Mouse (Mus musculus) lung, embryonic 15.5 days (tissue): ENCODE results near the gene Grap. TPM values are rescaled to one million over a fixed set of nuclear protein-coding genes. Genes with fewer than 3 reads are reported as not detected.

Experiments used
- ATAC-seq: fragments of 200-750 bp; cut with Nextera tagmentation; 2 replicates; pipeline ENCODE4 v1.8.0; 2017; ENCODE audit warnings: moderate number of reproducible peaks, borderline replicate concordance; ENCODE audit not compliant: low FRiP score, low TSS enrichment; ENCODE audit errors: extremely low read depth
- H3K27ac ChIP-seq: fragments of 300-500 bp; sonication (generic); 2 replicates; pipeline ENCODE4 v1.5.1; 2015; ENCODE audit warnings: moderate library complexity, mild to moderate bottlenecking, inconsistent platforms
- H3K27me3 ChIP-seq: fragments of 300-500 bp; sonication (generic); 2 replicates; pipeline ENCODE4 v1.6.1; 2015; ENCODE audit warnings: inconsistent platforms
- H3K36me3 ChIP-seq: fragments of 300-500 bp; sonication (generic); 2 replicates; pipeline ENCODE4 v1.6.1; 2015; ENCODE audit warnings: inconsistent platforms
- H3K4me1 ChIP-seq: fragments of 300-500 bp; sonication (generic); 2 replicates; pipeline ENCODE4 v1.6.1; 2015; ENCODE audit warnings: inconsistent platforms
- H3K4me2 ChIP-seq: fragments of 300-500 bp; sonication (generic); 2 replicates; pipeline ENCODE4 v1.6.1; 2015; ENCODE audit warnings: inconsistent platforms, mild to moderate bottlenecking, moderate library complexity
- H3K4me3 ChIP-seq: fragments of 300-500 bp; sonication (generic); 2 replicates; pipeline ENCODE4 v1.5.1; 2015; ENCODE audit warnings: mild to moderate bottlenecking, inconsistent platforms
- H3K9ac ChIP-seq: fragments of 300-500 bp; sonication (generic); 2 replicates; pipeline ENCODE4 v1.6.1; 2015; ENCODE audit warnings: inconsistent platforms
- H3K9me3 ChIP-seq: fragments of 300-500 bp; sonication (generic); 2 replicates; pipeline ENCODE4 v1.6.1; 2016; ENCODE audit warnings: inconsistent platforms
- WGBS: fragments of 180-500 bp; shearing (Covaris S2); methylation state at CpG from one replicate; pipeline ENCODE4 v1.1.7; 2015; 5-methylcytosine and 5-hydroxymethylcytosine counted together
- polyA plus RNA-seq: library from polyadenylated mRNA; unstranded; fragments of >200 nt; fragmentation: Nextera tagmentation; extraction: Ambion mirVana; gene quantifications from 2 replicates; pipeline ENCODE4 v1.2.1, GENCODE M21; 2015

Grap gene
- polyA plus RNA-seq, 1 experiment from 2014 or later = 42.2 TPM

DNA sequence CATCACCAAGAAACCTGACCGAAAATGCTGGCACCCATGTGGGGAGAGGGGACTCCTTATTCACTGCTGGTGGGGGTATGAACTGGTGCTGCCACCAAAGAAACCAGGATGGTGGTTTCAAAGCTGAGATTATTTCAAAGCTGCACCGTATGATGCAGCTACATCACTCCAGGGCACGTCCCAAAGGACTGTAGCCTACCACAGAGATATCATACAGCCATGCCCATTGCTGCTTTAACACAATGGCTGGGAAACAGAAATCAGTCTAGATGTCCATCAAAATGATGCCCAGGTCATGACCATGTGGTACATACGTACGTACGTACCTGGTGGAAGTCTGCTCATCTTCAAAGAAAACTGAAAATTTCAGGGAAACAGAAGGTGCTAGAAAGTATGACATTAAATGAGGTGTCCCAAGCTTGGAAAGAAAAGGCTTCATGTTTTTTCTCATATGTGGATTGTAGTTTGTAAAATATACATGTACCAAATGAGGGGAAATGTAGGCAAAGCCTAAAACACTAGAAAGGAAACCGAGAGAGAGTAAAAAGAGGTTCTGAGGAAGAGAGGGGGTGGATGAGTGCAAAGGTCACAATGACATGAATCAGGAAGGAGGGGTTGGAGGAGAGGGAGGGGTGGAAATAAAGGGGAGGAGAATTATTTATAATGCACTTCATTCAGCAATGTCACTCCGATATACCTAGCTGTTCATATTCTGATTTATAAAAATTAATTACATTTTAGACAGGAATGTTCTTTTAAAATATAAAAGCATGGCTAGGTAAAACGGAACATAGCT, 2.4 kb upstream of the Grap start:
- 0 out of 2 replicates have a peak, but pooled peaks cover 2% of the 10 kb centered on the region for H3K4me1 ChIP-seq
- no peaks in the 10 kb centered on the region for H3K9me3 ChIP-seq
- ATAC-seq = no peak
- H3K4me2 ChIP-seq = no peak overlapping the region
- 74% methylated on average over 9 of the region's 9 CpGs for WGBS
- no peak overlapping the region for H3K27ac ChIP-seq
- no peaks in the 10 kb centered on the region for H3K27me3 ChIP-seq
- H3K36me3 ChIP-seq = no peaks in the 10 kb centered on the region
- no peak overlapping the region for H3K9ac ChIP-seq
- H3K4me3 ChIP-seq = no peak overlapping the region

DNA sequence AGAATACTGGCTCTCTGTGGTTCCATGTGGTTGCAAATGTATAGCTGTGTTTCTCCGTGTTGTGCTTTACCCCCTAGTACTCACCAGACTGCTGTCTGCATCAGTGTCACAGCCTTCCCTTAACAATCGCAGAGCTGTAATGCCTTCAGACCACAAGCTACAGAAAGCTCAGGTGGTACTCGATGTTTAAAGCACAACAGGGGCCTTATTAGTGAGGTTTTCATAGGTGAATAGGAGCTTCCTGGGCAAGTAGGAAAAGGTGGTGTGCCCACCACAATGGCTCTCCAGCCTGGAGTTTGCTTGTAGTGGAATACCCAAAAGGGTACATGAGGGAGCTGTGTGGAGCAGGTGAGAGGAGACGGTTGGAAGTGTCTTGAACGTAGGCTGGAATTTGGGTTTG, 849 bp upstream of the Grap start:
- Histone ChIP-seq H3K9me3 (no peaks in the 10 kb centered on the region), H3K4me2 (no peak overlapping the region), H3K9ac (no peak overlapping the region), H3K4me3 (no peak overlapping the region), H3K4me1 (peaks cover 2% of the 10 kb centered on the region; the same call in 1 of the 2 replicates), H3K36me3 (no peaks in the 10 kb centered on the region), H3K27me3 (no peaks in the 10 kb centered on the region), H3K27ac (peak overlapping the region; percentile 27; the same call in 1 of the 2 replicates)
- WGBS = 85% methylated on average over 5 of the region's 5 CpGs
- no peak for ATAC-seq

DNA sequence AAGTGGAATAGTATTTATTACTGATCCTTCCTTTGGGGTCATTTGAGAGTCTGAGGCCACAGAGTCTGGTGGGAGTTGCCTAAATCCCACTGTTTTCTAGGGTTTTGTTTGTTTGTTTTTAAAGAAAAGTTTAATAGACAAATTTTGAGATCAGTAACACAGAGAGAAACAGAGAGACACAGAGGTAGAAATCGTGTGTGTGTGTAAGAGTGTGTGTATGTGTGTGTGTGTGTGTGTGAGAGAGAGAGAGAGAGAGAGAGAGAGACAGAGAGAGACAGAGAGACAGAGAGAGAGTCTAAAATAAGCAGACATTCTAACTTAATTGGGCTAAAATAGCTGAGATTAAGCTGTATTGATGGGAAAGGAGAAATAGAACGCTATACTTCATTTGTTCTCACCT, 503 bp downstream of the Grap start:
- WGBS = 60% methylated on average over 2 of the region's 2 CpGs
- H3K4me1 ChIP-seq = peaks cover 2% of the 10 kb centered on the region; the same call in 1 of the 2 replicates
- H3K27ac ChIP-seq = no peak overlapping the region
- H3K27me3 ChIP-seq = no peaks in the 10 kb centered on the region
- peak overlapping the region; percentile 37 for H3K4me3 ChIP-seq
- peak overlapping the region; percentile 46 for H3K4me2 ChIP-seq
- peak overlapping the region; percentile 24 for H3K9ac ChIP-seq
- H3K9me3 ChIP-seq = no peaks in the 10 kb centered on the region
- no peak for ATAC-seq
- no peaks in the 10 kb centered on the region for H3K36me3 ChIP-seq

DNA sequence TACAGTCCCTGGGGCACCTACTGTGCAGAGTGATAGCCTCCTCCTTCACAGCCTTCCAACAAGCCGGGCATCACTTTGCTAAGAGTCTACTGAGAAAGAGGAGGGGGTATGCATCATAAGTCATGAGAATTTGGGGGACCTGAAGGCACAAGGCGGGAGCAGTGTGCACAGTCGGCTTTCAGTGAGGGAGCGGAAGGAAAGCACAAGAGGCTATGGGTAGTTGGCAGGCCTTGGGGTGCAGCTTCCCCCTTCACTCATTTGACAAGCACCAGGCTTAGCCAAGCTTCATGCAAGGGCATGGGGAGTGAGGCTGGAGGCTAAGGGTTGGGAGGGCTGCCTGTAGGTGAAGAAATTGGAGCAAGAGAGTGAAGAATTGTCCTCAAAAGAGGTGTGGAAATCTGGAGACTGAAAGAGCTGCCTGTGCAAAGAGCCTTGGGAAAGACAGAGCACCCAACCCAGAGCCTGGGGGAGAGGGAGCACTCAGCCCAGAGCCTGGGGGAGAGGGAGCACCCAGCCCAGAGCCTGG, 1.8 kb downstream of the Grap start:
- H3K4me1 ChIP-seq = peaks cover 5% of the 10 kb centered on the region; the same call in 1 of the 2 replicates
- 77% methylated on average over 4 of the region's 4 CpGs for WGBS
- H3K9ac ChIP-seq = no peak overlapping the region
- H3K4me3 ChIP-seq = peak overlapping the region; percentile 37
- no peaks in the 10 kb centered on the region for H3K36me3 ChIP-seq
- H3K27ac ChIP-seq = no peak overlapping the region
- no peaks in the 10 kb centered on the region for H3K9me3 ChIP-seq
- no peak for ATAC-seq
- peak overlapping the region; percentile 46 for H3K4me2 ChIP-seq
- H3K27me3 ChIP-seq = no peaks in the 10 kb centered on the region

DNA sequence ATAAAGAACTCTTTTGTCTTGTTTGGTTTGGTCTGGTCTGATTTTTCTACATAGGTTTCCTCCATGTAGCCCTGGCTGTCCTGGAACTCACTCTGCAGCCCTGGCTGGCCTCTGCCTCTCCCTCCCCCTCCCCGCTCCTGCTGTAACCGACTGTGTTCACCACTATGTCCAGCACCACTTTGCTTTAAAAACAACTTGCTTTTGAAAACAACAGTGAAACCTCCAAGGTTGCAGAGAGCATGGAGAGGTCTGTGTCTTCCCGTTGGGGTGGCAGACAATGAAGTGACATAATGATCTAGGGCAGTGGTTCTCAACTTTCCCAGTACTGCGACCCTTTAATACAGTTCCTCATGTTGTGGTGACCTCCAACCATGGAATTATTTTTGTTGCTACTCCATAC, 2.6 kb downstream of the Grap start:
- Histone ChIP-seq H3K27me3 (no peaks in the 10 kb centered on the region), H3K4me3 (no peak overlapping the region), H3K4me2 (peak overlapping the region; percentile 46; the same call in 1 of the 2 replicates), H3K9ac (no peak overlapping the region), H3K4me1 (peaks cover 5% of the 10 kb centered on the region; the same call in 1 of the 2 replicates), H3K36me3 (no peaks in the 10 kb centered on the region), H3K27ac (no peak overlapping the region), H3K9me3 (no peaks in the 10 kb centered on the region)
- 51% methylated on average over 4 of the region's 4 CpGs for WGBS
- ATAC-seq = no peak

DNA sequence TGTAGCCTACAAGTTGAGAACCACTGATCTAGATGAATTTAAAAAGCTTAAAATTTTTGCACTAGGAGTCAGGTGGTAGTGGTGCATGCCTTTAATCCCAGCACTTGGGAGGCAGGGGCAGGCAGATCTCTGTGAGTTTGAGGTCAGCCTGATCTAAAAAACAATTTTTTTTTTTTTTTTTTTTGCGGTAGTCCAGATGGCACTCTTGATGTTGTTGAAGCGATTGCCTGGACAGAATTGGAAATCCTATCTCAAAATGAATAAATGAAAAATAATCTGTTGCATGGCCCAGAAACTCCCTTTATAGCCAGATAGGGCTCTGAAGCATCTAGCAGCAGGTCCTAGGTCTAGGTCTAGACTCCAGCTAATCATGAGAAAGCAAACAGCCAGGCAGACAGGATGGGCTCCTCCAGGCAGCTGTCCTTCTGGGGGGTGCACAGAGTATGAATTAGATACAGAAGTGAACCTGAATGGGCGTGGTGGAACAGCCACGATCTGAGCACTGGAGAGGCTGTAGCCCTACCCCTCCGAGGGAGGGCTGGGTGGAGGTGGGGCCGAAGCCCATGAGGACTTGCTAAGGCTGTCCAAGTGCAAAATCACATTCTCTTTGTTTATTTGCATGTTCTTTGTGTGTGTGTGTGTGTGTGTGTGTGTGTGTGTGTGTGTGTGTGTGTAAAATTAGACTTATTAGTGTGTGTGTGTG, 3.2 kb downstream of the Grap start:
- 51% methylated on average over 6 of the region's 6 CpGs for WGBS
- 0 out of 2 replicates have a peak, but pooled peaks have one; percentile 25 for ATAC-seq
- H3K9ac ChIP-seq = no peak overlapping the region

DNA sequence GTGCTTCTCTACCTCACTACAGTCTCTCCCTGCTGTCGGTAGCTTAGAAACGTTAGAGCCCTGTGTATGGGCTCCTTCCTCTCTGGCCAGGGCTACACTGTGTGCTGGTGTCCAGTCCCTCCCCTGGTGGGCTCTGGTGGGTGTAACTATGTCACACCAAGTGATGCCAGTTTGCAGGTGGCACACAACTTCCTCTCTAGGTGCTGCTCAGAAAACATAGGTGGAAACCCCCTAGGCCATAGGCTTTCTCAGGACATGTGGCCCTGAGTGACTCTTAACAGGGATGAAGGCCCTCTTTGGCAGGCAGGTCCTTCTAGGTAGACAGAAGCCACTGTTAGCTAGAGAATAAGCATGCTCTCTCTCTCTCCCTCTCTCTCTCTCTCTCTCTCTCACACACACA, 4.4 kb downstream of the Grap start:
- WGBS = 53% methylated on average over 2 of the region's 2 CpGs
- ATAC-seq = no peak

More for the DNA sequence above, 3.2 kb downstream of the Grap start:
- Histone ChIP-seq H3K4me2 (0 out of 2 replicates have a peak overlapping the region, but pooled peaks have one; percentile 6), H3K27ac (no peak overlapping the region), H3K4me3 (no peak overlapping the region), H3K36me3 (no peaks in the 10 kb centered on the region), H3K4me1 (peaks cover 5% of the 10 kb centered on the region; the same call in 1 of the 2 replicates), H3K9me3 (no peaks in the 10 kb centered on the region), H3K27me3 (no peaks in the 10 kb centered on the region)

DNA sequence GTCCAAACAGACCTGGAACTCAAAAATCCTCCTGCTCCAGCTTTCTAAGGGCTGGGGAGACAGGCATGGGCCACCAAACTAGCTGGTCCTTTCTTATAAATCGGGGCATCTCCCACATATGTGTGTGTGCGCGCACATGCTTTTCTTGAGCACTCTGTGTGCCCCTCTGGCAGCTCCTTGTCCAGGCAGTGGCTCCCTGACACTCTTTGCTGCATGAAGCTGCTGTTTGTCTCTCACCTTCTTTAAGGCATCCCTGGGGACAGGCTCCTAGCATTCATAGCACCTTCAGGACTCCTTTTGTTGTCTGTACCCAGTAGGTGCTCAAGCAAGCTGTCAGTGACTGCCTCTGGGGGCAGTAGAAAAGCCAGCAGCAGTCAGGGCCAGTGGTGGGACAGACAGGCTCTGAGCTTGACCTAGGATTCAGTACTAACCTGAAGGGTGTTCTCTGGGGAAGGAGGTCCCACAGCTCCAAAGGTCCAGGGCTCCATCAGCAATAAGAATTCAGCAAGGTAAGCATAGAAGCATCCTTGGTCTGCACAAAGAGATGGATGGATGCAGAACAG, 5.4 kb downstream of the Grap start:
- H3K9me3 ChIP-seq = no peaks in the 10 kb centered on the region
- WGBS = 88% methylated on average over 3 of the region's 3 CpGs
- no peaks in the 10 kb centered on the region for H3K36me3 ChIP-seq
- H3K4me3 ChIP-seq = no peak overlapping the region
- no peak overlapping the region for H3K27ac ChIP-seq
- no peaks in the 10 kb centered on the region for H3K27me3 ChIP-seq
- peaks cover 2% of the 10 kb centered on the region; the same call in 1 of the 2 replicates for H3K4me1 ChIP-seq
- H3K4me2 ChIP-seq = no peak overlapping the region
- ATAC-seq = no peak
- H3K9ac ChIP-seq = no peak overlapping the region

More for the DNA sequence above, 4.4 kb downstream of the Grap start:
- peaks cover 5% of the 10 kb centered on the region; the same call in 1 of the 2 replicates for H3K4me1 ChIP-seq
- H3K27ac ChIP-seq = no peak overlapping the region
- H3K9me3 ChIP-seq = no peaks in the 10 kb centered on the region
- no peaks in the 10 kb centered on the region for H3K27me3 ChIP-seq
- no peak overlapping the region for H3K4me2 ChIP-seq
- H3K36me3 ChIP-seq = no peaks in the 10 kb centered on the region
- H3K9ac ChIP-seq = no peak overlapping the region
- no peak overlapping the region for H3K4me3 ChIP-seq

DNA sequence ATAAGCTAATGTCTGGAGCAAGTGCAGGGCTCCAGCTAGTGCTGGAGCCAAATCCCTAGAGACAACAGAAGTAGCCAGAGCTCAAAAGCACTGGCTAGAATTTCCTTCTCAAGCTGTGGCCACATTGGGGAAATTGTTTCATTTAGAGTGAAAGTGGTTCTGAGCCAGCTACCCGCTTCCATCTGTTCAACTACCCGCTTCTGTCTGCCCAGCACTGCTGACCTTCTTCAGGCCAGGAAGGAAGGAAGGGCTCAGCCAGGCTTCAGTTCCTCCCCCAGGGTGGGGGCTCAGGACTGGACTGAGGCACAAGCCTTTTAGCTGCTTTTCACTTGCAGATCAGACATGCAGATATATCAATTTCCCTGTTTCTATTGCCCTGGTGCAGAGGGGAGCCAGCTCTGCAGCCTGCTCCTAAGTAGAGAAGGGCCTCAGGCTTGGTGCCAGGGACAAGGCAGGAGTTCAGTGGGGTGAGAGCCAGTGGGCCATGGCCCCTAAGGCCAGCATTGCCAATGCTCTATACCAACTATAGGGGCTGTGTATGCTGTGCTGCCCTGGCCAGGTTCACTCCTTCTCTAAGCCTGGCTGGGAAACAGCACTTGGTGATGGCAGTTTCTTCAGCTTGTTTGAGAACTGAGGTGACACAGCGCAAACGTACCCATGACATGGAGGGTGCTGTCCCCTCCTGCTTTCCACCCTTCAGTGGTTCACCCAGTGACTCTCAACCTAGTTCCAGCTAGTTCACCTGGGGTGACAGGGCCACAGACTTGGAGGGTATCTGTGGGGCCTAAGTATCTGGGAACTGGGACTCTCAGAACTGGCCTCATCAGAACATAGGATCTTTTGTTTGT, 6.2 kb downstream of the Grap start:
- WGBS = 71% methylated on average over 4 of the region's 4 CpGs
- no peaks in the 10 kb centered on the region for H3K36me3 ChIP-seq
- no peaks in the 10 kb centered on the region for H3K9me3 ChIP-seq
- H3K9ac ChIP-seq = no peak overlapping the region
- peaks cover 2% of the 10 kb centered on the region; the same call in 1 of the 2 replicates for H3K4me1 ChIP-seq
- no peak for ATAC-seq
- no peak overlapping the region for H3K4me2 ChIP-seq
- H3K4me3 ChIP-seq = no peak overlapping the region
- no peak overlapping the region for H3K27ac ChIP-seq
- H3K27me3 ChIP-seq = no peaks in the 10 kb centered on the region

DNA sequence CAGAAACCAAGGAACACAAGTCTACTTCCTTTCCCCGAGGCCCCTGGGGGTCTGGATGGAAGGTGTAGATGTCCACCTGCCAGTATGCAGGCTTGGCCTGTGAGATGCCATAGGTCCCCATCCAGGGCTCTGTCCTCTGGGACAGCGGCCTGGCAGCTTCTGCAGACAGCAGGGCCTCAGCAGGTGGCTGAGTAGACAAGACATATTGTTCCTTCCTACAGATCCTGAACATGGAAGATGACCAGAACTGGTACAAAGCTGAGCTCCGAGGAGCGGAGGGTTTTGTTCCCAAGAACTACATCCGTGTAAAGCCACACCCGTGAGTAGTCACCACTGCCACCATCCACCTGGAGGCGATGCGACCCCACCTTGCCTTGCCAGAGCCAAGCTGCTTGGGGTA, 6.9 kb downstream of the Grap start:
- WGBS = 85% methylated on average over 8 of the region's 8 CpGs
- H3K4me3 ChIP-seq = no peak overlapping the region
- no peaks in the 10 kb centered on the region for H3K36me3 ChIP-seq
- no peak overlapping the region for H3K4me2 ChIP-seq
- ATAC-seq = no peak
- no peak overlapping the region for H3K9ac ChIP-seq
- H3K9me3 ChIP-seq = no peaks in the 10 kb centered on the region
- H3K27ac ChIP-seq = no peak overlapping the region
- H3K27me3 ChIP-seq = no peaks in the 10 kb centered on the region
- H3K4me1 ChIP-seq = peaks cover 2% of the 10 kb centered on the region; the same call in 1 of the 2 replicates

DNA sequence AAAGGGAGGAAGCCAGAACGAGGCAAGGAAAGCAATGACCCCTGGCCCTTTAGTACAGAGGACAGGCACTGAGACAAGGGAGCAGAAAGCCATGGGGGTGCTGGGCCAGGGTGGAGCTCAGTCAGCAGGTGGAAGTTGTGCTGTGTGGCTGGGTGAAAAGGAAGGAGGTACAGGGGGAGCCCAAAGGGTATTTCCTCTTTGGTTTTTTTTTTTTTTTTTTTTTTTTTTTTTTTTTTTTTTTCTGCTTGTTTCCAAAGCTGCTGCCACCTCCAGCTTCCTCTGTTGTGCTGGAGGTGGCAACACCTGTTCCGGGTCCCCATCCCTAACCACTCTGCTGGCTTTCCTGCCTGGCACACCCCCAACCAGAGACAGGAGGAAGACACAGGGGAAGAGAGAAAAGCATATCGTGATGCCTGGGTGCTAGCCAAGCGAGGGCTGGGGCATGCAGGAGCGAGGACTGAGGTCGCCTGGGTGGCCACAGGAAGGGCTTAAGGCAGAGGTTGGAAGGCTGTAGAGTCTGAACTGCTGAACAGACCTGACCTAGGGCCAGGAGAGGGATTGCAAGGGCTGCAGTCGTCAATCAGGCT, 7.8 kb downstream of the Grap start:
- ATAC-seq = no peak
- no peaks in the 10 kb centered on the region for H3K27me3 ChIP-seq
- no peak overlapping the region for H3K4me3 ChIP-seq
- no peaks in the 10 kb centered on the region for H3K9me3 ChIP-seq
- H3K9ac ChIP-seq = no peak overlapping the region
- peaks cover 2% of the 10 kb centered on the region; the same call in 1 of the 2 replicates for H3K4me1 ChIP-seq
- no peak overlapping the region for H3K27ac ChIP-seq
- WGBS = 52% methylated on average over 7 of the region's 7 CpGs
- H3K36me3 ChIP-seq = no peaks in the 10 kb centered on the region
- H3K4me2 ChIP-seq = no peak overlapping the region
